In the genomic region with DNA sequence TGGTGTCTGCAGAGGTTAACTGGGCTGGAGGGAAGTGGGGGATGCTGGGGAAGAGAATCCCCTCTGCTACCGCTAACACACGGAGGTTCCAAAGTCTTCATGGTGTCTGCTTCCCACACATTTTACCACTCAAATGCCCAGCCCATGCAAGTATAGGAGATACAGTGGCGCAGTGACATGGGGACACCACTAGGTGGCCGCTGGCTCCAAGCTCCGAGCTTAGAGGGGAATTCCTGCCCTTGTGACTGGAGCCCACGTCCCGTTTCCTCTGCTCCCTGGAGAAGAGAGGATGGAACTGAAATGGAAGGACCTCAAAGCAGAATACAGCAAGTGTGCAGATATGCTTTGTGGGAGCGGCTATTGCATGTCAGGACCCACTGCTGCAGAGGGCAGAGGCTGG, we compare ENCODE assay signal across 9 mouse cellular contexts.
DNase-seq lines count a peak whose midpoint lies in the region; ATAC-seq lines count a peak whose summit lies in the region.
"Had no signal": no experiment of that assay in that cellular context is flagged by ENCODE, and none has a peak within 500 bp of the region (broad histone marks: within the 10 kb centered on the region; RNA-seq: fewer than 3 reads in every experiment).

No protein-coding gene starts in this region.

- whole genome bisulfite sequencing in embryonic facial prominence, embryonic 11.5 days = 14% methylated on average over 8 of the region's 8 CpGs

- H3K36me3 ChIP-seq in embryonic facial prominence, embryonic 11.5 days (replicated peaks; ENCODE audit: control insufficient read depth, insufficient read depth, low read depth, low read length) = no peaks in the 10 kb centered on the region
- H3K36me3 ChIP-seq: stomach, embryonic 15.5 days had no signal

- H3K9me3 ChIP-seq in embryonic facial prominence, embryonic 11.5 days (replicated peaks; ENCODE audit: control insufficient read depth, low read length) = no peaks in the 10 kb centered on the region
- H3K9me3 ChIP-seq: stomach, embryonic 15.5 days had no signal

- DNase-seq in heart, adult 18-20 months = peak; percentile 42 to 57
- DNase-seq in heart, adult 11 months = no peak
- peak; percentile 22 for DNase-seq in 3134 (ENCODE audit: extremely low read depth, insufficient read length, low spot score)
- DNase-seq in adrenal gland, adult (ENCODE audit: inconsistent age in 2 of 2, low spot score in 1 of 2) = peak; percentile 58 to 83
- peak; percentile 83 for DNase-seq in embryonic facial prominence, embryonic 11.5 days (ENCODE audit: low spot score)
- peak; percentile 52 for DNase-seq in kidney, postnatal 14 days
- peak; percentile 58 for DNase-seq in lung, postnatal 36 days
- peak; percentile 4 for DNase-seq in thymus, postnatal 25 days

- H3K9ac ChIP-seq in embryonic facial prominence, embryonic 11.5 days (replicated peaks; ENCODE audit: low read length) = no peak overlapping the region
- H3K9ac ChIP-seq: stomach, embryonic 15.5 days had no signal

- no peak for ATAC-seq in embryonic facial prominence, embryonic 11.5 days (replicated peaks; ENCODE audit: insufficient number of reproducible peaks, low FRiP score, low TSS enrichment, low read depth)

- H3K4me2 ChIP-seq in embryonic facial prominence, embryonic 11.5 days (ENCODE audit: low read depth, low read length) = no peak overlapping the region
- H3K4me2 ChIP-seq: stomach, embryonic 15.5 days had no signal

- no peak overlapping the region for H3K27ac ChIP-seq in embryonic facial prominence, embryonic 11.5 days (replicated peaks; ENCODE audit: low read depth, low read length)
- H3K27ac ChIP-seq: stomach, embryonic 15.5 days had no signal

- no peak overlapping the region for H3K4me3 ChIP-seq in embryonic facial prominence, embryonic 11.5 days (ENCODE audit: low read depth, low read length)
- H3K4me3 ChIP-seq: stomach, embryonic 15.5 days had no signal

- H3K4me1 ChIP-seq in embryonic facial prominence, embryonic 11.5 days (ENCODE audit: control insufficient read depth, insufficient read depth, low read length) = no peaks in the 10 kb centered on the region
- H3K4me1 ChIP-seq: stomach, embryonic 15.5 days had no signal

- H3K27me3 ChIP-seq in embryonic facial prominence, embryonic 11.5 days (ENCODE audit: control insufficient read depth, insufficient read depth, low read length) = no peaks in the 10 kb centered on the region
- H3K27me3 ChIP-seq: stomach, embryonic 15.5 days had no signal
